Mouse (Mus musculus) CH12.LX (cell line): ENCODE measurements around the gene Tfap4. TPM values are rescaled to one million over a fixed set of nuclear protein-coding genes. Genes with fewer than 3 reads are reported as not detected.

Experiments
- DNase-seq: peaks from one replicate; pipeline ENCODE4 v3.0.0-alpha.2; 2013; ENCODE audit errors: extremely low read depth
- H3K27ac ChIP-seq: 2 replicates; pipeline ENCODE4 v1.5.1; 2012; ENCODE audit warnings: low read depth, mild to moderate bottlenecking, control low read depth, moderate library complexity; ENCODE audit not compliant: insufficient read depth
- H3K27me3 ChIP-seq: replicated peaks from 2 replicates; pipeline ENCODE3; 2012; ENCODE audit warnings: inconsistent platforms
- H3K36me3 ChIP-seq, 2 experiments: replicated peaks in 1 of 2; 2 replicates each; pipeline versions ENCODE3 to v1.6.1; 2012; ENCODE audit warnings: inconsistent platforms in 1 of 2, low read length in 1 of 2, mild to moderate bottlenecking in 1 of 2, mixed read lengths in 1 of 2, moderate library complexity in 1 of 2; ENCODE audit not compliant: control insufficient read depth in 1 of 2, insufficient read depth in 1 of 2
- H3K4me1 ChIP-seq, 2 experiments: 2 replicates each; pipeline ENCODE4 v1.6.1; 2012; ENCODE audit warnings: inconsistent platforms in 1 of 2, moderate library complexity in 1 of 2; ENCODE audit not compliant: insufficient read depth in 2 of 2, control insufficient read depth in 1 of 2
- H3K4me2 ChIP-seq: 2 replicates; pipeline ENCODE4 v1.6.1; 2012; ENCODE audit warnings: low read depth, mild to moderate bottlenecking, control low read depth; ENCODE audit not compliant: poor library complexity, insufficient read depth, severe bottlenecking
- H3K4me3 ChIP-seq, 3 experiments: fragments of 150-350 bp in 1 of 3; sonication (generic) in 1 of 3; replicated peaks in 1 of 3; 2 replicates each; pipeline versions ENCODE3 to v1.5.1; 2011 to 2012; ENCODE audit warnings: low read depth in 2 of 3, low read length in 2 of 3, mild to moderate bottlenecking in 2 of 3, moderate library complexity in 2 of 3, control low read depth in 1 of 3, improper control_type of control experiment in 1 of 3, inconsistent platforms in 1 of 3, mixed read lengths in 1 of 3; ENCODE audit not compliant: poor library complexity in 1 of 3
- H3K79me2 ChIP-seq: replicated peaks from 2 replicates; pipeline ENCODE4 v1.6.1; 2012; ENCODE audit warnings: mild to moderate bottlenecking, moderate library complexity; ENCODE audit not compliant: control insufficient read depth, poor library complexity, insufficient read depth, severe bottlenecking; ENCODE audit errors: extremely low read depth
- H3K9ac ChIP-seq: 2 replicates; pipeline ENCODE4 v1.6.1; 2012; ENCODE audit warnings: low read depth, mild to moderate bottlenecking, control low read depth, moderate library complexity; ENCODE audit not compliant: insufficient read depth
- H3K9me3 ChIP-seq: replicated peaks from 2 replicates; pipeline ENCODE3; 2012; ENCODE audit warnings: low read length, inconsistent platforms, mixed read lengths
- CHD1 ChIP-seq: IDR thresholded peaks from 2 replicates; pipeline ENCODE4 v1.6.1; 2012; ENCODE audit warnings: low read depth, low read length, improper control_type of control experiment, inconsistent platforms
- CHD2 ChIP-seq: IDR thresholded peaks from 2 replicates; pipeline ENCODE4 v1.6.1; 2011; ENCODE audit warnings: low read length, improper control_type of control experiment
- CTCF ChIP-seq, 2 experiments: IDR thresholded peaks in 1 of 2; conservative IDR thresholded peaks in 1 of 2; 2 replicates each; pipeline ENCODE4 v1.5.1; 2011 to 2012; ENCODE audit warnings: low read depth in 2 of 2, low read length in 2 of 2, improper control_type of control experiment in 1 of 2, inconsistent platforms in 1 of 2, mild to moderate bottlenecking in 1 of 2, moderate library complexity in 1 of 2
- E2F4 ChIP-seq: IDR thresholded peaks from 2 replicates; pipeline ENCODE4 v1.6.1; 2011; ENCODE audit warnings: low read depth, low read length, improper control_type of control experiment; ENCODE audit not compliant: insufficient replicate concordance
- EP300 ChIP-seq: IDR thresholded peaks from 2 replicates; pipeline ENCODE4 v1.6.1; 2011; ENCODE audit warnings: low read length, improper control_type of control experiment
- ETS1 ChIP-seq: conservative IDR thresholded peaks from 2 replicates; pipeline ENCODE4 v1.6.1; 2012; ENCODE audit warnings: low read depth, mild to moderate bottlenecking, inconsistent platforms, low read length, improper control_type of control experiment, moderate library complexity
- GABPA ChIP-seq: IDR thresholded peaks from 2 replicates; pipeline ENCODE4 v1.6.1; 2012; ENCODE audit warnings: low read depth, low read length, improper control_type of control experiment, inconsistent platforms; ENCODE audit not compliant: insufficient replicate concordance
- IRF4 ChIP-seq: IDR thresholded peaks from 2 replicates; pipeline ENCODE4 v1.6.1; 2014; ENCODE audit warnings: low read depth, mild to moderate bottlenecking, inconsistent platforms, low read length, improper control_type of control experiment
- JUN ChIP-seq: IDR thresholded peaks from 2 replicates; pipeline ENCODE4 v1.6.1; 2011; ENCODE audit warnings: low read depth, mild to moderate bottlenecking, low read length, improper control_type of control experiment, moderate library complexity; ENCODE audit not compliant: insufficient read depth
- JUND ChIP-seq: conservative IDR thresholded peaks from 2 replicates; pipeline ENCODE4 v1.6.1; 2011; ENCODE audit warnings: low read depth, low read length, improper control_type of control experiment
- MAFK ChIP-seq: IDR thresholded peaks from 2 replicates; pipeline ENCODE4 v1.6.1; 2011; ENCODE audit warnings: low read length, improper control_type of control experiment; ENCODE audit not compliant: insufficient replicate concordance
- MAX ChIP-seq: IDR thresholded peaks from 2 replicates; pipeline ENCODE4 v1.6.1; 2011; ENCODE audit warnings: low read length, improper control_type of control experiment
- MEF2A ChIP-seq: IDR thresholded peaks from 2 replicates; pipeline ENCODE4 v1.6.1; 2014; ENCODE audit warnings: low read depth, mild to moderate bottlenecking, inconsistent platforms, low read length, improper control_type of control experiment, borderline replicate concordance
- MYC ChIP-seq: IDR thresholded peaks from 2 replicates; pipeline ENCODE4 v1.6.1; 2011; ENCODE audit warnings: low read depth, mild to moderate bottlenecking, improper control_type of control experiment, low read length
- NRF1 ChIP-seq: IDR thresholded peaks from 2 replicates; pipeline ENCODE4 v1.6.1; 2014; ENCODE audit warnings: low read depth, mild to moderate bottlenecking, inconsistent platforms, low read length, improper control_type of control experiment, moderate library complexity
- POLR2A ChIP-seq: IDR thresholded peaks from 2 replicates; pipeline ENCODE4 v1.6.1; 2011; ENCODE audit warnings: low read depth, mild to moderate bottlenecking, improper control_type of control experiment, low read length
- RAD21 ChIP-seq: IDR thresholded peaks from 2 replicates; pipeline ENCODE4 v1.6.1; 2011; ENCODE audit warnings: low read depth, mild to moderate bottlenecking, low read length, improper control_type of control experiment, moderate library complexity
- RCOR1 ChIP-seq: conservative IDR thresholded peaks from 2 replicates; pipeline ENCODE4 v1.6.1; 2012; ENCODE audit warnings: low read depth, mild to moderate bottlenecking, inconsistent platforms, low read length, improper control_type of control experiment
- TBP ChIP-seq: conservative IDR thresholded peaks from 2 replicates; pipeline ENCODE4 v1.6.1; 2011; ENCODE audit warnings: low read depth, low read length, improper control_type of control experiment
- TCF12 ChIP-seq: IDR thresholded peaks from 2 replicates; pipeline ENCODE4 v1.6.1; 2014; ENCODE audit warnings: low read depth, mild to moderate bottlenecking, inconsistent platforms, low read length, improper control_type of control experiment
- UBTF ChIP-seq: IDR thresholded peaks from 2 replicates; pipeline ENCODE4 v1.6.1; 2012; ENCODE audit warnings: low read depth, mild to moderate bottlenecking, inconsistent platforms, low read length, improper control_type of control experiment, moderate library complexity
- USF1 ChIP-seq: IDR thresholded peaks from 2 replicates; pipeline ENCODE4 v1.6.1; 2014; ENCODE audit warnings: low read depth, mild to moderate bottlenecking, inconsistent platforms, low read length, improper control_type of control experiment
- USF2 ChIP-seq: conservative IDR thresholded peaks from 2 replicates; pipeline ENCODE4 v1.6.1; 2011; ENCODE audit warnings: low read depth, low read length, improper control_type of control experiment
- ZC3H11A ChIP-seq: IDR thresholded peaks from 2 replicates; pipeline ENCODE4 v1.6.1; 2012; ENCODE audit warnings: low read depth, mild to moderate bottlenecking, inconsistent platforms, low read length, improper control_type of control experiment
- ZMIZ1 ChIP-seq: IDR thresholded peaks from 2 replicates; pipeline ENCODE4 v1.6.1; 2012; ENCODE audit warnings: low read depth, mild to moderate bottlenecking, inconsistent platforms, low read length, improper control_type of control experiment
- dilution Hi-C: fragments of 300-500 bp; cut with MboI; formaldehyde crosslinking; loops from 2 replicates; pipeline ENCODE4 v1.14.3; 2020; ENCODE audit warnings: low sequenced_read_pairs; ENCODE audit not compliant: extremely low pct_unique_long_range_greater_than_20kb, extremely low pct_ligation_motif_present
- in situ Hi-C: fragments of 300-500 bp; cut with MboI; formaldehyde crosslinking; loops from 3 replicates; pipeline ENCODE4 v1.14.3; 2019; ENCODE audit warnings: low sequenced_read_pairs, low pct_ligation_motif_present, low pct_unique_long_range_greater_than_20kb, mixed read lengths
- polyA plus RNA-seq: library from polyadenylated mRNA; unstranded; fragments of >175 nt; gene quantifications from 2 replicates; pipeline ENCODE4 v1.2.1, GENCODE M21; 2012; ENCODE audit warnings: low read depth; ENCODE audit not compliant: insufficient read length
- total RNA-seq, 2 experiments: library from RNA; depleted of rRNA; stranded (reverse); fragments of 300-350 nt in 1 of 2; fragments of >200 nt in 1 of 2; gene quantifications; 2 replicates each; pipeline ENCODE4 v1.2.3; 2012 to 2014

Tfap4 gene
- total and polyA plus RNA-seq, 3 experiments: 23.5 to 43.3 (median 24.0) TPM

GRCm38 (mm10) chr16:4567912-4568311 is 8.3 kb upstream of the Tfap4 start (continued):
- no peak for TF ChIP-seq RCOR1
- TF ChIP-seq MYC: peak; percentile 92
- TF ChIP-seq USF1: no peak
- TF ChIP-seq ZMIZ1: no peak
- TF ChIP-seq E2F4: no peak
- no peak for TF ChIP-seq TBP
- TF ChIP-seq MEF2A: peak; percentile 9; the same call in 1 of the 2 replicates
- peak; percentile 67 for TF ChIP-seq ZC3H11A
- TF ChIP-seq CTCF (conservative IDR thresholded peaks at IDR 0.05 in 1 of 2, IDR thresholded peaks at IDR 0.05 in 1 of 2; ENCODE audit: low read depth in 2 of 2, low read length in 2 of 2): peak; percentile 92 to 99
- peak; percentile 58; the same call in 1 of the 2 replicates for TF ChIP-seq IRF4

GRCm38 (mm10) chr16:4560145-4560952 is 695 bp upstream of the Tfap4 start:
- TF ChIP-seq POLR2A: peak; percentile 43; the same call in 1 of the 2 replicates
- TF ChIP-seq JUND: no peak
- no peak for TF ChIP-seq MAX
- peak in 1 of 2 experiments; percentile 61; a peak in 2 of 4 replicates for TF ChIP-seq CTCF (conservative IDR thresholded peaks at IDR 0.05 in 1 of 2, IDR thresholded peaks at IDR 0.05 in 1 of 2; ENCODE audit: low read depth in 2 of 2, low read length in 2 of 2)
- Histone ChIP-seq H3K27me3 (peaks cover 32% of the 10 kb centered on the region), H3K4me3 (peak overlapping the region; percentile 71 to 92 (median 79)), H3K4me2 (peak overlapping the region; percentile 77), H3K9me3 (peaks cover 10% of the 10 kb centered on the region), H3K27ac (peak overlapping the region; percentile 26; the same call in 1 of the 2 replicates), H3K4me1 (peaks cover 9 to 27% of the 10 kb centered on the region in 2 experiments), H3K36me3 (peaks cover 0 to 18% of the 10 kb centered on the region in 2 experiments), H3K9ac (peak overlapping the region; percentile 67), H3K79me2 (peaks cover 18% of the 10 kb centered on the region)
- dilution Hi-C loops: no loop called here
- in situ Hi-C loops: no loop called here
- peak; percentile 58 for DNase-seq

DNA sequence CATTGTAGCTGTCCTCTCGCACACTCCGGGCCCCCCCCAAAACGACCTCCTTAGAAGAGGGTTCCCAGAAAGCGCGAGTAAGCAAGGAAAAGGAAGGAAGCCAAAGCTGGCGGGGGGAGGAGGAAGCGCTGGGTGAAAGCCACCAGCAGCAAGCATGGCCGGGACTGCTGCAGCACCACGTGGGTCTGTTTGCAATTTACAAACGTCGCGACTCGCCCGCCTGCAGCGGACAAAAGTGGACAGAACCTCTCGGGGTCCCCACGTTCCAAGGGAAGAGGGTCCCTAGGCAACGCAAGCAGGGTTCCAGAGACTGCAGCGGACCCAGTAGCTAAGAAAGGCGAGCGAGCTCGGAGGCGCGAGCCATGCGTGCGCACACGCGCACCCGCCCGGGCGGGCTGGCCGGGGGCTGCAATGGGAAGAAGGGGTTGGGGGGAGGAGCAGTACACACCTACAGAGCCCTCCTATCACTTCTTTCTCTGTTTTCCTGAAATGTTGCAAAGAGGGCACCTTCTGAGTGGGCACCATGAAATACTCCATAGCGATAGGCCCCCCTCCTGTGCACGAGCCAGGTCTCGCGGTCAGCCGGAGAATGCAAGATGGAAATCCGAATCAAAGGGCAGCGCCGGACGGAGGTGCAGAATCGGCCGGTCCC is 548 bp downstream of the Tfap4 start:
- Histone ChIP-seq H3K36me3 (peaks cover 0 to 27% of the 10 kb centered on the region in 2 experiments), H3K4me1 (peaks cover 9 to 39% of the 10 kb centered on the region in 2 experiments), H3K4me2 (peak overlapping the region; percentile 77), H3K79me2 (peaks cover 18% of the 10 kb centered on the region), H3K27me3 (peaks cover 20% of the 10 kb centered on the region), H3K4me3 (peak overlapping the region; percentile 71 to 92 (median 79)), H3K9ac (peak overlapping the region; percentile 67), H3K27ac (peak overlapping the region; percentile 64), H3K9me3 (peaks cover 10% of the 10 kb centered on the region)
- in situ Hi-C loops: loop anchor here (5.0 kb wide), 1 partner anchor 118 kb away; the partner anchor contains the start of gene Coro7
- dilution Hi-C loops: no loop called here
- peak; percentile 57 for DNase-seq
- 0 out of 2 replicates have a peak, but pooled peaks have one; percentile 13 for TF ChIP-seq CHD2
- TF ChIP-seq USF1: peak; percentile 58
- TF ChIP-seq ZC3H11A: no peak
- TF ChIP-seq UBTF: peak; percentile 70; the same call in 1 of the 2 replicates
- no peak for TF ChIP-seq MAFK
- peak; percentile 67 for TF ChIP-seq NRF1
- peak; percentile 3; the same call in 1 of the 2 replicates for TF ChIP-seq POLR2A
- TF ChIP-seq USF2: no peak
- TF ChIP-seq CTCF (conservative IDR thresholded peaks at IDR 0.05 in 1 of 2, IDR thresholded peaks at IDR 0.05 in 1 of 2; ENCODE audit: low read depth in 2 of 2, low read length in 2 of 2): no peak
- TF ChIP-seq TCF12: no peak
- no peak for TF ChIP-seq TBP
- TF ChIP-seq ETS1: no peak
- TF ChIP-seq JUND: no peak
- TF ChIP-seq JUN: no peak
- no peak for TF ChIP-seq EP300
- no peak for TF ChIP-seq RAD21
- TF ChIP-seq MYC: peak; percentile 95
- no peak for TF ChIP-seq GABPA
- no peak for TF ChIP-seq CHD1
